Mouse (Mus musculus) ZHBTc4 (cell line): ENCODE measurements around the gene Syn3.

Experiments used
- DNase-seq: peaks from one replicate; pipeline ENCODE4 v3.0.0-alpha.2; 2011; ENCODE audit warnings: low read depth, low spot score

Syn3 gene

GRCm38 (mm10) chr10:86218984-86219383 is 279.7 kb downstream of the Syn3 start:
- DNase-seq: no peak

GRCm38 (mm10) chr10:86216836-86217235 is 281.9 kb downstream of the Syn3 start:
- no peak for DNase-seq

GRCm38 (mm10) chr10:86212062-86212461 is 286.6 kb downstream of the Syn3 start:
- DNase-seq: no peak

- DNase-seq: no peak
These were observed 294.8 kb downstream of the Syn3 start for GRCm38 (mm10) chr10:86203915-86204314.

GRCm38 (mm10) chr10:86203175-86203574 is 295.5 kb downstream of the Syn3 start:
- DNase-seq: no peak

- no peak for DNase-seq
These were observed 296.9 kb downstream of the Syn3 start for GRCm38 (mm10) chr10:86201826-86202225.

GRCm38 (mm10) chr10:86201006-86201405 is 297.7 kb downstream of the Syn3 start:
- DNase-seq: no peak

- DNase-seq: no peak
These were observed 302.2 kb downstream of the Syn3 start for GRCm38 (mm10) chr10:86196414-86197025.

- no peak for DNase-seq
These were observed 304.0 kb downstream of the Syn3 start for GRCm38 (mm10) chr10:86194722-86195121.

GRCm38 (mm10) chr10:86193863-86194434 is 304.7 kb downstream of the Syn3 start:
- DNase-seq: no peak

GRCm38 (mm10) chr10:86188614-86189013 is 310.1 kb downstream of the Syn3 start:
- DNase-seq: no peak

- DNase-seq: no peak
These were observed 310.8 kb downstream of the Syn3 start for GRCm38 (mm10) chr10:86187881-86188280.

- DNase-seq: no peak
These were observed 315.4 kb downstream of the Syn3 start for GRCm38 (mm10) chr10:86183148-86183885.

GRCm38 (mm10) chr10:86182183-86182805 is 316.4 kb downstream of the Syn3 start:
- peak; percentile 68 for DNase-seq

GRCm38 (mm10) chr10:86176411-86176810 is 322.3 kb downstream of the Syn3 start:
- DNase-seq: no peak

GRCm38 (mm10) chr10:86174017-86174416 is 324.7 kb downstream of the Syn3 start:
- DNase-seq: no peak

- no peak for DNase-seq
These were observed 325.4 kb downstream of the Syn3 start for GRCm38 (mm10) chr10:86173284-86173683.

- no peak for DNase-seq
These were observed 327.4 kb downstream of the Syn3 start for GRCm38 (mm10) chr10:86171246-86171645.

GRCm38 (mm10) chr10:86168084-86168483 is 330.6 kb downstream of the Syn3 start:
- DNase-seq: no peak

GRCm38 (mm10) chr10:86166854-86167268 is 331.8 kb downstream of the Syn3 start:
- DNase-seq: no peak

GRCm38 (mm10) chr10:86164098-86164497 is 334.6 kb downstream of the Syn3 start:
- no peak for DNase-seq

- no peak for DNase-seq
These were observed 336.9 kb downstream of the Syn3 start for GRCm38 (mm10) chr10:86161783-86162271.
